Mouse (Mus musculus): ENCODE measurements around the gene Lrrc32. TPM values are rescaled to one million over a fixed set of nuclear protein-coding genes. Genes with fewer than 3 reads are reported as not detected.

Lrrc32 gene
- polyA plus RNA-seq, 1 experiment from 2014 or later, result 9.7 TPM

GRCm38 (mm10) chr7:98490911-98491310 lies 1.8 kb downstream of the Lrrc32 start:
- Histone ChIP-seq H3K4me1 (ENCODE audit: control insufficient read depth, insufficient read depth, low read length) (peaks cover 18% of the 10 kb centered on the region), H3K4me3 (ENCODE audit: low read depth, low read length) (peak overlapping the region; percentile 52; the same call in 1 of the 2 replicates), H3K4me2 (ENCODE audit: low read depth, low read length) (peak overlapping the region; percentile 90; the same call in 1 of the 2 replicates), H3K27me3 (replicated peaks; ENCODE audit: control insufficient read depth, insufficient read depth, low read length) (no peaks in the 10 kb centered on the region; the same call in none of the 2 replicates), H3K27ac (replicated peaks; ENCODE audit: low read depth, low read length) (no peak overlapping the region), H3K36me3 (ENCODE audit: control insufficient read depth, insufficient read depth, low read length) (no peaks in the 10 kb centered on the region), H3K9me3 (ENCODE audit: control insufficient read depth, low read length) (no peaks in the 10 kb centered on the region), H3K9ac (ENCODE audit: low read depth, low read length) (no peak overlapping the region)
- 86% methylated on average over 6 of the region's 6 CpGs for WGBS
- DNase-seq (ENCODE audit: low spot score), result no peak
- no peak for ATAC-seq (ENCODE audit: low read depth)

GRCm38 (mm10) chr7:98491451-98492200 lies 2.5 kb downstream of the Lrrc32 start:
- DNase-seq (ENCODE audit: low spot score), result no peak
- H3K9ac ChIP-seq (ENCODE audit: low read depth, low read length), result no peak overlapping the region
- H3K4me2 ChIP-seq (ENCODE audit: low read depth, low read length), result peak overlapping the region; percentile 90; the same call in 1 of the 2 replicates

DNA sequence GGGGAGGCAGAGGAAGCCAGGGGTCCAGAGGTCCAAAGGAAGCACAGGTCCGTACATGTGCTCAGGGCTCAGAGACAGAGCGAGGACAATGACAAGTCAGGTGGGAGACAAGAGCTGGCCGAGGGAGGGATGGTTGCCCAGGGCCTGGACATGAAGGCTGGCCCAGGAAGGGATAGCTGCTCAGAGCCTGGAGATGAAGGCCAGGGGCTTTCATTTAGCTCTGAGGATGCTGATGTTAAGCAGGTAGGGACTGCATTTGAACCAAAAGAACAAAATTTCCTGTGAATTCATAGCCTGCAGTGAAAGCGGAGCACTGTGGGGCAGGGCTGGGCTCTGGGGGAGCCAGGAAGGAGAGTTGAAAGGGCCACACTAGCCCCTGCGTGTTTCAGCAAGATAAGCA lies 3.2 kb downstream of the Lrrc32 start:
- Histone ChIP-seq H3K4me1 (ENCODE audit: control insufficient read depth, insufficient read depth, low read length) (peaks cover 8% of the 10 kb centered on the region), H3K36me3 (ENCODE audit: control insufficient read depth, insufficient read depth, low read length) (no peaks in the 10 kb centered on the region), H3K9me3 (ENCODE audit: control insufficient read depth, low read length) (no peaks in the 10 kb centered on the region), H3K9ac (ENCODE audit: low read depth, low read length) (no peak overlapping the region), H3K27me3 (replicated peaks; ENCODE audit: control insufficient read depth, insufficient read depth, low read length) (no peaks in the 10 kb centered on the region; the same call in none of the 2 replicates), H3K27ac (replicated peaks; ENCODE audit: low read depth, low read length) (no peak overlapping the region), H3K4me2 (ENCODE audit: low read depth, low read length) (peak overlapping the region; percentile 8; the same call in 1 of the 2 replicates), H3K4me3 (ENCODE audit: low read depth, low read length) (no peak overlapping the region)
- whole genome bisulfite sequencing, result 69% methylated on average over 5 of the region's 5 CpGs
- no peak for DNase-seq (ENCODE audit: low spot score)
- ATAC-seq (ENCODE audit: low read depth), result no peak

More at GRCm38 (mm10) chr7:98491451-98492200, 2.5 kb downstream of the Lrrc32 start:
- Histone ChIP-seq H3K4me3 (ENCODE audit: low read depth, low read length) (0 out of 2 replicates have a peak overlapping the region, but pooled peaks have one; percentile 52), H3K27ac (replicated peaks; ENCODE audit: low read depth, low read length) (no peak overlapping the region), H3K4me1 (ENCODE audit: control insufficient read depth, insufficient read depth, low read length) (peaks cover 11% of the 10 kb centered on the region), H3K9me3 (ENCODE audit: control insufficient read depth, low read length) (no peaks in the 10 kb centered on the region), H3K27me3 (replicated peaks; ENCODE audit: control insufficient read depth, insufficient read depth, low read length) (no peaks in the 10 kb centered on the region; the same call in none of the 2 replicates), H3K36me3 (ENCODE audit: control insufficient read depth, insufficient read depth, low read length) (no peaks in the 10 kb centered on the region)
- no peak for ATAC-seq (ENCODE audit: low read depth)
- WGBS, result 67% methylated on average over 9 of the region's 9 CpGs

DNA sequence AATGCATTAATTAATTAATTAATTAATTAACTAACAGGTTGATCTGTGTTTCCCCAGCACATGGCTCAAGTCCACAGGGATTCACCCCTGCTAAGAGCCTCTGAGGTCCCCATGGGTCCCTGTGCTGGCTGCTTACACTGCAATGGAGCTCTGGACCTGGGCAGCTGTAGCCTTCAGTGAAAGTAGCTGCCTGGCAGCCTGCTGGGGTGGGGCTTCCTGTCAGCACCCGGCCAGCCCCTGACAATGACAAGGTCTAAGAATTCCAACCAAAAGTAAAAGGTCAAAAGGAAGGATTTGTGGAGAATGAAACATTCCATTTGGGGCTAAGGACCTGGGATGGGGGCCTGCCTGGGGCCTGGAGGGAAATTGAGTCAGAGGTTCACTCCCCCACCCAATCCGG lies 4.2 kb downstream of the Lrrc32 start:
- Histone ChIP-seq H3K27ac (replicated peaks; ENCODE audit: low read depth, low read length) (no peak overlapping the region), H3K9me3 (ENCODE audit: control insufficient read depth, low read length) (no peaks in the 10 kb centered on the region), H3K9ac (ENCODE audit: low read depth, low read length) (no peak overlapping the region), H3K4me1 (ENCODE audit: control insufficient read depth, insufficient read depth, low read length) (peaks cover 8% of the 10 kb centered on the region), H3K4me3 (ENCODE audit: low read depth, low read length) (no peak overlapping the region), H3K36me3 (ENCODE audit: control insufficient read depth, insufficient read depth, low read length) (no peaks in the 10 kb centered on the region), H3K4me2 (ENCODE audit: low read depth, low read length) (no peak overlapping the region), H3K27me3 (replicated peaks; ENCODE audit: control insufficient read depth, insufficient read depth, low read length) (no peaks in the 10 kb centered on the region; the same call in none of the 2 replicates)
- DNase-seq (ENCODE audit: low spot score) (no peak), ATAC-seq (ENCODE audit: low read depth) (no peak)
- WGBS, result 40% methylated on average over 2 of the region's 2 CpGs

- DNase-seq (ENCODE audit: low spot score) (no peak), ATAC-seq (ENCODE audit: low read depth) (no peak)
- Histone ChIP-seq H3K27me3 (replicated peaks; ENCODE audit: control insufficient read depth, insufficient read depth, low read length) (no peaks in the 10 kb centered on the region; the same call in none of the 2 replicates), H3K9ac (ENCODE audit: low read depth, low read length) (no peak overlapping the region), H3K4me1 (ENCODE audit: control insufficient read depth, insufficient read depth, low read length) (peaks cover 7% of the 10 kb centered on the region), H3K4me3 (ENCODE audit: low read depth, low read length) (no peak overlapping the region), H3K36me3 (ENCODE audit: control insufficient read depth, insufficient read depth, low read length) (no peaks in the 10 kb centered on the region), H3K27ac (replicated peaks; ENCODE audit: low read depth, low read length) (no peak overlapping the region), H3K9me3 (ENCODE audit: control insufficient read depth, low read length) (no peaks in the 10 kb centered on the region), H3K4me2 (ENCODE audit: low read depth, low read length) (no peak overlapping the region)
- WGBS, result 65% methylated on average over 18 of the region's 18 CpGs
Measured at GRCm38 (mm10) chr7:98493901-98494480, 4.9 kb downstream of the Lrrc32 start.

DNA sequence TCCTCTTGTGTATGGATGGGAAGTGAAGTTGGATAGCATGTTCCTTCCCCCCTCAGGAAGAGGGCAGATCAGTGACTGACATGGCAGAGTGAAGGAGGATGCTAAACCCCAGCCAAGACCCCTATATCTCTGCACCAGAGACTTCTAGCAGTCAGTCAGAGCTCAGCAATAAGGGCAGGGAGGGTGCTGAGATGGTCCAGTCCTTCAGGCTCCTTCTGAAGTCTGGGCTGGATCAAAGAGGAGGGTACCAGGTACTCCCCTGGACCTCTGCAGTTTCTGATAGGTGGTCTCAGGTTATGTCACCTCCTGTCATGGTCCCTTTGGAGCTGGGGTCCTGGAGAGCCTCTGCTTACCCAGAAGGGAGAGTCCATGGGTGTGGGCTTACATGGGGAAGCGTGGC lies 6.5 kb downstream of the Lrrc32 start:
- no peak overlapping the region for H3K27ac ChIP-seq (replicated peaks; ENCODE audit: low read depth, low read length)
- WGBS, result 85% methylated on average over 1 of the region's 1 CpGs
- no peaks in the 10 kb centered on the region for H3K36me3 ChIP-seq (ENCODE audit: control insufficient read depth, insufficient read depth, low read length)
- DNase-seq (ENCODE audit: low spot score), result no peak
- no peaks in the 10 kb centered on the region for H3K9me3 ChIP-seq (ENCODE audit: control insufficient read depth, low read length)
- H3K4me2 ChIP-seq (ENCODE audit: low read depth, low read length), result no peak overlapping the region
- H3K4me1 ChIP-seq (ENCODE audit: control insufficient read depth, insufficient read depth, low read length), result peaks cover 12% of the 10 kb centered on the region; the same call in 1 of the 2 replicates
- H3K9ac ChIP-seq (ENCODE audit: low read depth, low read length), result no peak overlapping the region
- no peak overlapping the region for H3K4me3 ChIP-seq (ENCODE audit: low read depth, low read length)
- no peaks in the 10 kb centered on the region; the same call in none of the 2 replicates for H3K27me3 ChIP-seq (replicated peaks; ENCODE audit: control insufficient read depth, insufficient read depth, low read length)
- no peak for ATAC-seq (ENCODE audit: low read depth)

DNA sequence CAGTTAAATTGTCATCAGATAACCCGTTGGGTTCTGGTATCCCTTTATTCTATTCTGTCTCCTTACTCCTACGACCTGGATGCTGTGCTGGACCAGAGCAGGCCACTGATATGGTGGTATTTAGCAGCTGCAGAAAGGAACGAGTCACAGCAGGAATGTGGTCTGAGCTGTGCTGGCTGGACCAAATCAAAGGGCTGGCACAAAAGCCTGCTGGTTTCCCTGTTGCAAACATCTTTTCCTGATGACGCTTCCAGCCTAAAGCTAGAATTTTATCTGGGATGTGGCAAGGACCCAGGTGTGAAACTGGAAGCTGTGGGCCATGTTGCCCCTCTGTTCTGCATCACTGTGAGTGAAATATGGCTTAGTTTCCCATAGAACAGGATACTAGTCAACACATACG lies 8.4 kb downstream of the Lrrc32 start:
- no peaks in the 10 kb centered on the region for H3K36me3 ChIP-seq (ENCODE audit: control insufficient read depth, insufficient read depth, low read length)
- DNase-seq (ENCODE audit: low spot score), result no peak
- WGBS, result 58% methylated on average over 5 of the region's 5 CpGs

DNA sequence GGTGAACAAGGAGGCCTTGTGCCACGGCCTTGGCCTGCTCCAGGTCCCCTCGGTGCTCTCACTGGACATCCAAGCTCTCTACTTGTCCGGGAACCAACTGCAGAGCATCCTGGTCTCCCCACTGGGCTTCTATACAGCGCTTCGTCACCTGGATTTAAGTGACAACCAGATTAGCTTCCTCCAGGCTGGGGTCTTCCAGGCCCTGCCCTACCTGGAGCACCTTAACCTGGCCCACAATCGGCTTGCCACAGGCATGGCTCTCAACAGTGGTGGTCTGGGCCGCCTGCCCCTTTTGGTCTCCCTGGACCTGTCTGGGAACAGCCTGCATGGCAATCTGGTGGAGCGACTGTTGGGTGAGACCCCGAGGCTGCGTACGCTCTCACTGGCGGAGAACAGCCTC lies 9.0 kb downstream of the Lrrc32 start:
- ATAC-seq (ENCODE audit: low read depth) (no peak), DNase-seq (ENCODE audit: low spot score) (no peak)
- WGBS, result 90% methylated on average over 12 of the region's 12 CpGs
- Histone ChIP-seq H3K4me3 (ENCODE audit: low read depth, low read length) (no peak overlapping the region), H3K4me2 (ENCODE audit: low read depth, low read length) (no peak overlapping the region), H3K9me3 (ENCODE audit: control insufficient read depth, low read length) (no peaks in the 10 kb centered on the region), H3K27me3 (replicated peaks; ENCODE audit: control insufficient read depth, insufficient read depth, low read length) (no peaks in the 10 kb centered on the region; the same call in 1 of the 2 replicates), H3K36me3 (ENCODE audit: control insufficient read depth, insufficient read depth, low read length) (no peaks in the 10 kb centered on the region), H3K9ac (ENCODE audit: low read depth, low read length) (no peak overlapping the region), H3K27ac (replicated peaks; ENCODE audit: low read depth, low read length) (no peak overlapping the region), H3K4me1 (ENCODE audit: control insufficient read depth, insufficient read depth, low read length) (peaks cover 20% of the 10 kb centered on the region; the same call in 1 of the 2 replicates)

More for the DNA sequence above, 8.4 kb downstream of the Lrrc32 start:
- H3K27ac ChIP-seq (replicated peaks; ENCODE audit: low read depth, low read length), result no peak overlapping the region
- no peaks in the 10 kb centered on the region; the same call in 1 of the 2 replicates for H3K27me3 ChIP-seq (replicated peaks; ENCODE audit: control insufficient read depth, insufficient read depth, low read length)
- H3K4me2 ChIP-seq (ENCODE audit: low read depth, low read length), result no peak overlapping the region
- H3K4me1 ChIP-seq (ENCODE audit: control insufficient read depth, insufficient read depth, low read length), result peaks cover 16% of the 10 kb centered on the region; the same call in 1 of the 2 replicates
- H3K9me3 ChIP-seq (ENCODE audit: control insufficient read depth, low read length), result no peaks in the 10 kb centered on the region
- ATAC-seq (ENCODE audit: low read depth), result no peak
- no peak overlapping the region for H3K9ac ChIP-seq (ENCODE audit: low read depth, low read length)
- no peak overlapping the region for H3K4me3 ChIP-seq (ENCODE audit: low read depth, low read length)

Measured in embryonic facial prominence, embryonic 14.5 days (tissue).